ENCODE assay signal across 8 mouse cellular contexts in the genomic region with DNA sequence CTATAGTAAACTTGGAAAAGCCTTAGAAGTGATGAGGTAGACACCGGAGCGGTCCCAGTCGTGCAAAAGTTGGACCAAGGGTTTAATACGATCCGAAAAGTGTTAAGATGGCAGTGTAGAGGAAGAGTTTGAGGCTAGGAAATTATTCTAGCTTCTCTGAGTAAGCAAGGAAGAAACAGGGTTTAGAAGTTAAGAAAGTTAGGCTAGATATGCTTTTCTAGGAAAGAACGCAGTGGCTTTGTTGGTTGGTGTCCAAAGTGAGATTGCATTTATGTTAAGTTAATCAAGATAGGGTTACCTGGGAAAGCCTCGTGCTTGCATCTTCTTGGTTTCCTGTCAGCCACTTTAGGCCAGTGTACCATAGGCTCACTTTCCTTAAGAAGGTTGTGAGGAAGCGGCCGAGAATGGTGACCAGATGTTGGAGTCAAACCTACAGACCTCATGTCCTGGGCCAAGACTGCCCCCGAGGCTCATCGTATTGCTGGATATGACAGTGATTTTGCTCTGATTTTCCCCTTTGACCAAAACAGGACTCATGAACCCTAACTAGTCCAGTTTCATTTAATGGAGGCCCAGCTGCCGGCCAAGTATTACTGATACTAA. TPM values are rescaled to one million over a fixed set of nuclear protein-coding genes. Genes with fewer than 3 reads are reported as not detected.
DNase-seq lines count a peak whose midpoint lies in the region; ATAC-seq and TF ChIP-seq lines count a peak whose summit lies in the region.

No protein-coding gene starts in this region.

- no peak for ATAC-seq in CD4-positive, CD25-positive, alpha-beta regulatory T cell, adult 4 months
- ATAC-seq in limb, embryonic 13.5 days (ENCODE audit: low FRiP score, low read depth): no peak
- no peak for ATAC-seq in stomach, postnatal 0 days (ENCODE audit: low FRiP score, low TSS enrichment)
- no peak for ATAC-seq in monocyte, adult 5-6 weeks (replicated peaks; ENCODE audit: insufficient number of reproducible peaks, low FRiP score, low TSS enrichment, poor library complexity, severe bottlenecking)

- no peaks in the 10 kb centered on the region for H3K27me3 ChIP-seq in spleen, adult 2 months (ENCODE audit: control insufficient read depth, insufficient read depth, low read length)
- no peaks in the 10 kb centered on the region for H3K27me3 ChIP-seq in limb, embryonic 13.5 days
- H3K27me3 ChIP-seq in stomach, postnatal 0 days (ENCODE audit: control insufficient read depth, insufficient read depth, low read length): no peaks in the 10 kb centered on the region

- TF ChIP-seq EP300 in stomach, postnatal 0 days (optimal IDR thresholded peaks at IDR 0.05): no peak

- no peaks in the 10 kb centered on the region for H3K9me3 ChIP-seq in limb, embryonic 13.5 days
- H3K9me3 ChIP-seq in stomach, postnatal 0 days (ENCODE audit: control insufficient read depth, low read length): no peaks in the 10 kb centered on the region

- TF ChIP-seq CTCF in spleen, adult 2 months (IDR thresholded peaks at IDR 0.05; ENCODE audit: extremely low read depth, insufficient read depth, insufficient read length, insufficient replicate concordance): no peak
- no peak for TF ChIP-seq CTCF in stomach, postnatal 0 days (IDR thresholded peaks at IDR 0.05; ENCODE audit: low read depth)

- TF ChIP-seq POLR2A in spleen, adult 2 months (IDR thresholded peaks at IDR 0.05; ENCODE audit: low read depth, low read length): no peak

- H3K27ac ChIP-seq in spleen, adult 2 months (ENCODE audit: insufficient read depth, low read length): peak overlapping the region; percentile 54
- H3K27ac ChIP-seq in limb, embryonic 13.5 days: peak overlapping the region; percentile 98
- H3K27ac ChIP-seq in stomach, postnatal 0 days (replicated peaks): peak overlapping the region; percentile 98

- peak overlapping the region; percentile 65 for H3K4me3 ChIP-seq in spleen, adult 2 months (ENCODE audit: extremely low read depth, insufficient read depth, insufficient read length)
- peak overlapping the region; percentile 91 for H3K4me3 ChIP-seq in limb, embryonic 13.5 days
- H3K4me3 ChIP-seq in stomach, postnatal 0 days (ENCODE audit: low read depth, low read length): peak overlapping the region; percentile 78

- peaks cover 3% of the 10 kb centered on the region; the same call in 1 of the 2 replicates for H3K4me1 ChIP-seq in spleen, adult 2 months (ENCODE audit: control insufficient read depth, insufficient read depth, insufficient read length)
- peaks cover 25% of the 10 kb centered on the region for H3K4me1 ChIP-seq in limb, embryonic 13.5 days
- H3K4me1 ChIP-seq in stomach, postnatal 0 days (replicated peaks; ENCODE audit: control insufficient read depth, insufficient read depth): 0 out of 2 replicates have a peak, but pooled peaks cover 2% of the 10 kb centered on the region

- WGBS in spleen, adult 2 months: 21% methylated on average over 12 of the region's 12 CpGs
- 12% methylated on average over 12 of the region's 12 CpGs for WGBS in limb, embryonic 13.5 days
- 10% methylated on average over 12 of the region's 12 CpGs for WGBS in stomach, postnatal 0 days

- peaks cover 27% of the 10 kb centered on the region for H3K36me3 ChIP-seq in spleen, adult 2 months (ENCODE audit: control insufficient read depth, insufficient read depth, low read length)
- H3K36me3 ChIP-seq in limb, embryonic 13.5 days: peaks cover 42% of the 10 kb centered on the region
- H3K36me3 ChIP-seq in stomach, postnatal 0 days (ENCODE audit: control insufficient read depth, insufficient read depth, low read length): peaks cover 16% of the 10 kb centered on the region; the same call in 1 of the 2 replicates

- H3K4me2 ChIP-seq in limb, embryonic 13.5 days (replicated peaks): peak overlapping the region; percentile 77
- H3K4me2 ChIP-seq in stomach, postnatal 0 days (replicated peaks; ENCODE audit: low read depth): peak overlapping the region; percentile 49

- peak overlapping the region; percentile 98 for H3K9ac ChIP-seq in limb, embryonic 13.5 days
- peak overlapping the region; percentile 97 for H3K9ac ChIP-seq in stomach, postnatal 0 days (ENCODE audit: low read length)

- peak; percentile 32 for DNase-seq in CD4-positive, CD25-positive, alpha-beta regulatory T cell, adult 2 months (ENCODE audit: low read depth, low spot score)
- DNase-seq in spleen, adult 2 months (ENCODE audit: low read depth in 1 of 2, low spot score in 2 of 2): no peak
- DNase-seq in spleen, postnatal 10 days (ENCODE audit: low spot score in 2 of 2): no peak
- no peak for DNase-seq in stomach, postnatal 0 days (ENCODE audit: low spot score)
- DNase-seq in adrenal gland, postnatal 14 days: no peak

RNA-seq across cellular contexts. Expression of gene Clk2, which starts 0.8 kb away (rescaled TPM):
- polyA plus RNA-seq in CD4-positive, CD25-positive, alpha-beta regulatory T cell, adult 4 months (2017; shearing (Covaris generic)): 10 to 100 TPM; 15.7 to 23.0 TPM
- polyA plus RNA-seq in spleen, adult 2 months (2012; rRNA removed): 66.6 and 72.2 TPM in 2 replicates
- 32.3 and 36.6 TPM in 2 replicates for polyA plus RNA-seq in limb, embryonic 13.5 days (2015; fragmentation: Nextera tagmentation; extraction: Ambion mirVana)
- polyA plus RNA-seq in stomach, postnatal 0 days (2015; fragmentation: Nextera tagmentation; extraction: Ambion mirVana): 10.2 and 11.3 TPM in 2 replicates
- total RNA-seq in adrenal gland, postnatal 14 days (2021): 50.3 and 69.1 TPM in 2 replicates
- total RNA-seq in monocyte, adult 5-6 weeks (2017): 81.2 to 140 TPM (median 118 TPM) in 3 replicates

RNA-seq across cellular contexts. Expression of gene Hcn3, which starts 5.4 kb away (rescaled TPM):
- 1 to 10 TPM; 1.3 to 2.4 TPM for polyA plus RNA-seq in CD4-positive, CD25-positive, alpha-beta regulatory T cell, adult 4 months (2017; shearing (Covaris generic))
- 2.7 and 3.3 TPM in 2 replicates for polyA plus RNA-seq in spleen, adult 2 months (2012; rRNA removed)
- 2.0 and 3.0 TPM in 2 replicates for polyA plus RNA-seq in limb, embryonic 13.5 days (2015; fragmentation: Nextera tagmentation; extraction: Ambion mirVana)
- polyA plus RNA-seq in stomach, postnatal 0 days (2015; fragmentation: Nextera tagmentation; extraction: Ambion mirVana): 0.45 and 0.71 TPM in 2 replicates
- 3.3 and 5.3 TPM in 2 replicates for total RNA-seq in adrenal gland, postnatal 14 days (2021)
- not detected in 3 replicates for total RNA-seq in monocyte, adult 5-6 weeks (2017)

RNA-seq across cellular contexts. Expression of gene Scamp3, which starts 11.9 kb away (rescaled TPM):
- 100 to 1,000 TPM; 177 to 239 TPM for polyA plus RNA-seq in CD4-positive, CD25-positive, alpha-beta regulatory T cell, adult 4 months (2017; shearing (Covaris generic))
- 120 and 134 TPM in 2 replicates for polyA plus RNA-seq in spleen, adult 2 months (2012; rRNA removed)
- polyA plus RNA-seq in limb, embryonic 13.5 days (2015; fragmentation: Nextera tagmentation; extraction: Ambion mirVana): 115 and 119 TPM in 2 replicates
- 65.4 and 66.3 TPM in 2 replicates for polyA plus RNA-seq in stomach, postnatal 0 days (2015; fragmentation: Nextera tagmentation; extraction: Ambion mirVana)
- total RNA-seq in adrenal gland, postnatal 14 days (2021): 75.4 and 76.9 TPM in 2 replicates
- 23.2 to 55.0 TPM (median 23.6 TPM) in 3 replicates for total RNA-seq in monocyte, adult 5-6 weeks (2017)

RNA-seq across cellular contexts. Expression of gene Fam189b, which starts 17.6 kb away (rescaled TPM):
- polyA plus RNA-seq in CD4-positive, CD25-positive, alpha-beta regulatory T cell, adult 4 months (2017; shearing (Covaris generic)): 100 to 1,000 TPM; 209 to 296 TPM
- polyA plus RNA-seq in spleen, adult 2 months (2012; rRNA removed): 104 and 115 TPM in 2 replicates
- 34.0 and 35.2 TPM in 2 replicates for polyA plus RNA-seq in limb, embryonic 13.5 days (2015; fragmentation: Nextera tagmentation; extraction: Ambion mirVana)
- 7.5 and 9.1 TPM in 2 replicates for polyA plus RNA-seq in stomach, postnatal 0 days (2015; fragmentation: Nextera tagmentation; extraction: Ambion mirVana)
- total RNA-seq in adrenal gland, postnatal 14 days (2021): 15.0 and 21.1 TPM in 2 replicates
- total RNA-seq in monocyte, adult 5-6 weeks (2017): 4.9 to 45.4 TPM (median 15.8 TPM) in 3 replicates

RNA-seq across cellular contexts. Expression of gene Pklr, which starts 29.4 kb away (rescaled TPM):
- polyA plus RNA-seq in CD4-positive, CD25-positive, alpha-beta regulatory T cell, adult 4 months (2017; shearing (Covaris generic)): not detected
- polyA plus RNA-seq in spleen, adult 2 months (2012; rRNA removed): 10.0 and 10.2 TPM in 2 replicates
- 0.33 and 0.68 TPM in 2 replicates for polyA plus RNA-seq in limb, embryonic 13.5 days (2015; fragmentation: Nextera tagmentation; extraction: Ambion mirVana)
- polyA plus RNA-seq in stomach, postnatal 0 days (2015; fragmentation: Nextera tagmentation; extraction: Ambion mirVana): 6.6 and 6.8 TPM in 2 replicates
- 1.6 and 15.1 TPM in 2 replicates for total RNA-seq in adrenal gland, postnatal 14 days (2021)
- not detected in 3 replicates for total RNA-seq in monocyte, adult 5-6 weeks (2017)
